Mouse (Mus musculus): ENCODE measurements around the gene Zfp422. TPM values are rescaled to one million over a fixed set of nuclear protein-coding genes. Genes with fewer than 3 reads are reported as not detected.

Zfp422 gene
- polyA plus RNA-seq, 1 experiment from 2014 or later, result 302 TPM

Small RNAs within 50 kb of the gene (microRNA-seq; reads per million reads assigned to microRNA genes)
- not detected for gene Mir7043

Other genes starting within 250 kb of the Zfp422 start
- gene Alox5, start 167.8 kb downstream of the Zfp422 start, polyA plus RNA-seq (2014; fragmentation: Nextera tagmentation; extraction: Ambion mirVana), result 1.0 and 2.3 TPM in 2 replicates
- not detected in 2 replicates for gene Olfr211, start 139.9 kb downstream of the Zfp422 start, polyA plus RNA-seq (2014; fragmentation: Nextera tagmentation; extraction: Ambion mirVana)
- gene Olfr212, start 122.5 kb downstream of the Zfp422 start, polyA plus RNA-seq (2014; fragmentation: Nextera tagmentation; extraction: Ambion mirVana), result not detected in 2 replicates
- gene Olfr213, start 90.5 kb downstream of the Zfp422 start, polyA plus RNA-seq (2014; fragmentation: Nextera tagmentation; extraction: Ambion mirVana), result not detected in 2 replicates
- 0.31 and 0.43 TPM in 2 replicates for gene Gm5580, start 77.9 kb downstream of the Zfp422 start, polyA plus RNA-seq (2014; fragmentation: Nextera tagmentation; extraction: Ambion mirVana)
- gene Olfr214, start 74.8 kb downstream of the Zfp422 start, polyA plus RNA-seq (2014; fragmentation: Nextera tagmentation; extraction: Ambion mirVana), result not detected in 2 replicates
- not detected in 2 replicates for gene Olfr215, start 44.8 kb downstream of the Zfp422 start, polyA plus RNA-seq (2014; fragmentation: Nextera tagmentation; extraction: Ambion mirVana)
- 11.0 and 14.5 TPM in 2 replicates for gene Depp1, start 21.6 kb upstream of the Zfp422 start, polyA plus RNA-seq (2014; fragmentation: Nextera tagmentation; extraction: Ambion mirVana)
- gene Rassf4, start 45.0 kb upstream of the Zfp422 start, polyA plus RNA-seq (2014; fragmentation: Nextera tagmentation; extraction: Ambion mirVana), result 38.0 and 38.3 TPM in 2 replicates
- gene Tmem72, start 87.9 kb upstream of the Zfp422 start, polyA plus RNA-seq (2014; fragmentation: Nextera tagmentation; extraction: Ambion mirVana), result 0.04 and 0.12 TPM in 2 replicates